Mouse (Mus musculus): Measurements from ENCODE around the gene Per1.

The Per1 gene

DNA sequence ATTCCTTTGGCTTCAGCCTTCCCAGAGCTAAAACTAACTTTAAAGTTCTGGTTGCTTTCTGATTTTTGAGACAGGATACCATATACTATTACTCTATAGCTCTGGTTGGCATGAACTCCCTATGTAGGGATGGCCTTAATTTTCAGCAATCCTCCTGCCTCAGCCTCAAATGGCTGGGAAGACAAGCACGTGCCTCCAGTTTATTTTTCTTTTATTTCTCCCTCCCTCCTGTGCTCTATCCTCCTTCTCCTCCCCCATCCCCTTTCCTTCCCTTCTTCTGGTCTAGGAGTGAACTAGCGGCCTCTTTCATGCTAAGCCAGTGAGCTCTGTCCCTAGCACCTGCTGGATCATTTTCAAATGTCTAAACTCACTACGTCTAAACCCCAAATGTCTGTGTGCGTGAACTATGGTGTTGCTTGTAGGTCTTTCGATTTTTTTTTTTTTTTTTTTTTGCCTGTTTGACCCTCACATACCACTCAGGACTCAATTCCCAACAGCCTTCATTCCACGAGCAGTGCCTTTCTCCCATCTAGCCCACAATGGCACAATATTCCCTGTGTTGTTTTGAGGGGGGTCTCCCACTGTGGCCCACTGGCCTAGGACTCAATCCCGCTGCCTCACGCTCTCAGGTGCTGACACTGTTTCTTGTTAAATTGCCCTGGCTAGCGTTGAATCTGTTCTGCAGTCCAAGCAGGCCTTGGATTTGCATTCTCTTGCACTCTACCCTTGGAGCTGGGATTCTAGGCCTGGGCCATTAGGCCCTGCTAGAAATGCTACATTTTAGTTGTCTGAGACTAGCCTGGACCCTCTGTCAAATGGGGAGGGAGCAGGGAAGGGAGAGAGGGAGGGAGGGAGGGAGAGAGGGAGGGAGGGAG is 30.5 kb upstream of the Per1 start:
- WGBS, result 72% methylated on average over 9 of the region's 9 CpGs

GRCm38 (mm10) chr11:69065394-69065925 is 29.6 kb upstream of the Per1 start:
- WGBS, result 57% methylated on average over 3 of the region's 3 CpGs

- 4% methylated on average over 29 of the region's 29 CpGs for WGBS
These were observed 28.7 kb upstream of the Per1 start for GRCm38 (mm10) chr11:69066163-69066861.

DNA sequence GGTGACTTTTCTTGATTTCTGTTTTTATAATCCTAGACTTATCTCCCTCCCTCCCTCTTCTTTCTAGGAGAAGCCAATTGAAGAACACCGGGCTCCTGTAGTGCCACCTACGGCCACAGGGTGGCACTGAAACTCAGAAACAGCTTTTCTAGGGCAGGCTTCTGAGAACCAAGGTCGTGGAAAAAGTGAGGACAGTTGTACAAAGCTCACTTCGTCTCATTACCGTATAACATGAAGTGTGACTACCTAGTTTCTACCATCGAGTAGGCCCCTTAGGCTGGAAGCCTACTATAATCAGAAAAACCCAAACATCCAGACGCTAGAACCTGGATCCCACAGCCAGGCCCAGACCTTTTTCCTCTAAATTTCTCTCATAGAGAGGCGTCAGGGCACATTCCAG is 28.1 kb upstream of the Per1 start:
- WGBS, result 10% methylated on average over 8 of the region's 8 CpGs

DNA sequence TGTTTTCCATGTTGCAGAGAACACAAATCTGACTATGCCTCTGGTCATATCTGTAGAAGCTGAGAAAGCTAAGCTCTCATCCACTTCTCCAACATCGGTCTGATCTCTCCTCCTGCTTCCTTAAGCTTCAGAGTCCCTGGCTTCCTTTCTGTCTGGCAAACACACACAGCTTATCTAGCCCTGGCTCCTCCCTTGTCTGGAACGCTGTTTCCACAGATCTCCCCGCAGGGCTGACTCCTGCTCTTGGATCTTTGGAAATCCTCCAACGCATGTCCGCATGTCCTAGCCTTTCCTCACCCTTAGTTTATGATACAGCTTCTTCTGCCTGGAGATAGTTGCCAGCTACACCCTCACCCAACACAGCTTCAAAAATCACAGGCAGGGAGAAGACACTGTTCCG is 27.4 kb upstream of the Per1 start:
- 50% methylated on average over 6 of the region's 6 CpGs for WGBS

GRCm38 (mm10) chr11:69070093-69070492 is 24.9 kb upstream of the Per1 start:
- WGBS, result 1% methylated on average over 13 of the region's 13 CpGs

GRCm38 (mm10) chr11:69070590-69071222 is 24.3 kb upstream of the Per1 start, which contains the start of gene Tmem107:
Tmem107 (plus strand) TSS chr11:69070806.
- WGBS, result under 1% methylated on average over 47 of the region's 47 CpGs

DNA sequence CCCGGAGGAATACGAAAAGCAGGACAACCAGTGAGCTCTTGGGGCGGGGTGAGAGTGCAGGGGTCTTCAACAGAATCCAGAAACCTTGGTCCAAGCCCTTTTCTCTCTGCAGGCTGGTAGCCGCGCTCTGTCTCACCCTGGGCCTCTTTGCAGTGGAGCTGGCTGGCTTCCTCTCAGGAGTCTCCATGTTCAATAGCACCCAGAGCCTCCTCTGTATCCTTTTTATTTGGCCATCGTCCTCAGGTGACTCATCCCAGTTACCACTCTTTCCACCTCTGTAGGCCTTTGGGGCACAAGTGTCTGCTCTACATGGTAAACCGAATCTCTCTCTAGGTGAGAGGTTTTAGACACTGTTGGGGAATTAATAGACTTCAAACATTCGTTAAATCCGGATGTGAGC is 23.8 kb upstream of the Per1 start:
- 14% methylated on average over 9 of the region's 9 CpGs for WGBS

DNA sequence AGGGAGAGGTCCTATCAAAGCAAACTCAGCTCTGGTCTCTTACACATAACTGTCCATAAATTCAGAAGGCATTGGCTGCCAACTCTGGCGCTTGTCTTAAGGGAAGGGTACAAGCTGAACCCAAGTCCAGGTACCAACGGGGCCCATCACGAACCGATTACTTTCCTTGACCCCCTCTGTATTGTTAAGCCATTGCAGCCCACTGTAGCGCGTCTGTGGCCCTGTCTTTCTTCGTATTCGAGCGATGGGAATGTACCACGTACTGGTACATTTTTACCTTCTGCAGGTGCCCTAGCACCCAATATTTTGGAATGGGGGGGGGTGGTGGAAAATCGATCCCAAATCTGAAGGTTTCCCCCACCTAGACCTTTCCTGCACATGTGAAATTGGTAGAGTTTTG is 22.8 kb upstream of the Per1 start:
- WGBS, result 74% methylated on average over 11 of the region's 11 CpGs

GRCm38 (mm10) chr11:69072666-69073064 is 22.4 kb upstream of the Per1 start:
- WGBS, result 4% methylated on average over 9 of the region's 9 CpGs

GRCm38 (mm10) chr11:69073065-69073888 is 21.7 kb upstream of the Per1 start:
- WGBS, result under 1% methylated on average over 14 of the region's 14 CpGs

GRCm38 (mm10) chr11:69073951-69074775 is 20.9 kb upstream of the Per1 start:
- 23% methylated on average over 6 of the region's 6 CpGs for WGBS

DNA sequence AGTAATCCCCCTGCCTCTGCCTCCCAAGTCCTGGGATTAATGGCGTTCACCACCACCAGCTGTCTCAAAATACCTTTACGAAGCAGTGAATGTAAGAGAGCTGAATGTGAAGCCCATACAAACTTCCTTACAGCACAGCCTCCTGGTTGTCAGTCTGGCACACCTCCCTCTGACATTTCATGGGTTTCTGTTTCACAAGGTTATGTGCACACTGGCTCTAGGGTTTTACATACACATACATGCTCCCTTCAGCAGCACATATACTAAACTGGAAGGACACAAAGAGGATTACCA is 20.3 kb upstream of the Per1 start:
- 44% methylated on average over 2 of the region's 2 CpGs for WGBS

DNA sequence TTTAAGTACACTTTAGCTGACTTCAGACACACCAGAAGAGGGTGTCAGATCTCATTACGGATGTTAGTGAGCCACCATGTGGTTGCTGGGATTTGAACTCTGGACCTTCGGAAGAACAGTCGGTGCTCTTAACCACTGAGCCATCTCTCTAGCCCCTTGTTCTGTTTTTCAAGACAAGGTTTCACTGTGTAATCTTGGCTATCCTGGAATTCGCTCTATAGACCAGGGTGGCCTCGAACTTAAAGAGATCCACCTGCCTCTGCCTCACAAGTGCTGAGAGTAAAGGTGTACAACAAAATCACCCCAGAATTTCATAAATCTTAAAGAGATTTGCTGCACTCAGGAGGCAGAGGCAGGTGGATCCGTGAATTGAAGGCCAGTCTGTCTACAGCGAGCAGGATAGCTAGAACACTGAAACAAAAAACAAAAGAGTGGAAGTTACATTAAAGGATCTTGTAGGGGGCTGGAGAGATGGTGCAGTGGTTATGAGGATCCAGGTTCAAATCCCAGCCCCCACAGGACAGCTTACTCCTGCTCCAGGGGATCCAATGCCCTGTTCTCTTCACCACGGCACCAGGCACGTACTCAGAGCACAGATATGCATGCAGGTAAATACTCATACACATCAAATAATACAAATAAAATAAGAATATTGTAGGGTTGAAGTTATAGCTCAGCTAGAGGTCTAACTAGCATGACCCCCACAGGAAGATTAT is 19.1 kb upstream of the Per1 start:
- WGBS, result 59% methylated on average over 9 of the region's 9 CpGs

DNA sequence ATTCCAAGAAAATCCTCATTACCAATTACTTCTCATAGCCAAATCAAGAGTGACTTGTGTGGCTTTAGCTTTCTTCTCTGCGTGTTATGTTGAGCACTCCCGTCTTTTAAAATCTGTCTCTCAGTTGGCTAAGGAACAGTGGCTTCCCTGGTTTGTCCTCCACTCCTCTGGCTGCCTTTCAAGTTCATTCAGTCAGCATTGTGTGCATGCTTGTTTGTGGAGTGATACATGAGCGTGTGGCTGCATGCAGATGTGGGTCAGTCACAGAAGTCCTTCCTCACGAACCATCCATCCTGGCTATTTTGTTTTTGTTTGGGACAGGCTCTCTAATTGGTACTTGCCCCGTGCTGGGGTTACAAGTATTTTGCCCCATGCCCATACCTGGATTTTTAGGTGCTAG is 18.4 kb upstream of the Per1 start:
- 40% methylated on average over 5 of the region's 5 CpGs for WGBS

DNA sequence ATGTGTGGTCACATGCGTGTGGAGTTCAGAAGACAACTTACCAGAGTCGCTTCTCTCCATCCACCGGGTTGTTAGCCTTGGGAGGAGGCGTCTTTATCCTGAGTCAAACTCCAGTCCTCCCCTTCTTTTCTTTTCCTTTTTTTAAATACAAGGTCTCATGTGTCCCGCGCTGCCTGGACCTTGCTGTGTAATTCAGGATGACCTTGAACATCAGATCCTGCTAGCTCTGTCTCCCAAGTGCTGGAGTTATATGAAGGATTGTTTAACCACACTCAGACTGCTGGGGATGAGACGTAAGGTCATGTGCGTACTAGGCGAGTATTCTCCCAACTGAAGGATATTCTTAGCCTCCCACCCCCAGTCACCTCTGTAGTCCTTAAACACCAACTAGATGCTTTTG is 17.7 kb upstream of the Per1 start:
- 91% methylated on average over 9 of the region's 9 CpGs for WGBS

- WGBS, result 91% methylated on average over 6 of the region's 6 CpGs
These were observed 17.0 kb upstream of the Per1 start for GRCm38 (mm10) chr11:69078041-69078440.

DNA sequence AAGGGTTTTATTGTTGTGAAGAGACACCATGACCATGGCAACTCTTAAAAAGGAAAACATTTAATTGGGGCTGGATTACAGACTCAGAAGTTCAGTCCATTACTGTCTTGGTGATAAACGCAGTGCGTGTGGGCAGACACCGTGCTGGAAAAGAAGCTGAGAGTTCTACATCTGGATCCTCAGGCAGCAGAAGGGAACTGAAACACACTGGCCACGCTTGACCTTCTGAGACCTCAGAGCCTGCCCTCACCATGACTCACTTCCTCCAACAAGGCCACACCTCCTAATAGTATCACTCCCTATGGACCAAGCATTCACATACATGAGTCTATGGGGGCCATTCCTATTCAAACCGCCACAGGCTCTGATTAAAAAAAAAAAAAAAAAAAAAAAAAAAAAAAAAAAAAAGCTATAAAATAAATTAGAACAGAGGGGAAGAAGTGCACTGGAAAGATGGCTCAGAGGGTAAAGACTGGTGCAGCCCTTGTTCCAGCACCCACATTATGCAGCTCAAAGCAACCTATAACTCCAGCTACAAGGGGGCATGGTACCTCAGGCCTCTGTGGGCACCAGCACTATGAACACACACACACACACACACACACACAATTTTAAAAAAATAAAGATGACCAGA is 16.1 kb upstream of the Per1 start:
- 72% methylated on average over 5 of the region's 5 CpGs for WGBS

GRCm38 (mm10) chr11:69080102-69080854 is 14.7 kb upstream of the Per1 start:
- 88% methylated on average over 15 of the region's 15 CpGs for WGBS

Data from cerebral cortex, adult 2 months (tissue).